In genomic region chr16:4722128-4722914, GRCm38 (mm10) we compare ENCODE assay signal across 9 mouse cellular contexts. TPM values are rescaled to one million over a fixed set of nuclear protein-coding genes. Genes with fewer than 3 reads are reported as not detected.
DNase-seq lines count a peak whose midpoint lies in the region; TF ChIP-seq lines count a peak whose summit lies in the region.
"Had no signal": no experiment of that assay in that cellular context is flagged by ENCODE, and none has a peak within 500 bp of the region (broad histone marks: within the 10 kb centered on the region; RNA-seq: fewer than 3 reads in every experiment).

No protein-coding gene starts in this region.

- H3K4me1 ChIP-seq in thymus, adult 2 months (replicated peaks; ENCODE audit: control insufficient read depth, insufficient read depth, low read length) = peaks cover 18% of the 10 kb centered on the region
- peaks cover 6% of the 10 kb centered on the region for H3K4me1 ChIP-seq in brown adipose tissue, adult 24 weeks (ENCODE audit: control insufficient read depth, insufficient read depth, insufficient read length, low read length)

- DNase-seq in thymus, adult 2 months = no peak
- no peak for DNase-seq in thymus, adult 18-20 months
- no peak for DNase-seq in adrenal gland, postnatal 10 days
- no peak for DNase-seq in neural tube, embryonic 10.5 days (ENCODE audit: extremely low spot score, low spot score)
- DNase-seq in layer of hippocampus, adult 9-10 months (ENCODE audit: low spot score) = no peak
- DNase-seq: cerebellum, adult 2 months had no signal

- H3K36me3 ChIP-seq in thymus, adult 2 months (ENCODE audit: control insufficient read depth, insufficient read depth, low read length) = no peaks in the 10 kb centered on the region
- H3K36me3 ChIP-seq in macrophage (ENCODE audit: inconsistent target) = no peaks in the 10 kb centered on the region
- H3K36me3 ChIP-seq: neural tube, embryonic 15.5 days had no signal

- H3K4me3 ChIP-seq in thymus, adult 2 months (ENCODE audit: control insufficient read depth, insufficient read depth, low read length) = no peak overlapping the region
- H3K4me3 ChIP-seq in brown adipose tissue, adult 24 weeks (ENCODE audit: insufficient read depth, low read depth, low read length) = no peak overlapping the region; the same call in 1 of the 2 replicates
- peak overlapping the region; percentile 19 for H3K4me3 ChIP-seq in macrophage (ENCODE audit: inconsistent target)
- H3K4me3 ChIP-seq: neural tube, embryonic 15.5 days had no signal

- H3K79me2 ChIP-seq in macrophage (ENCODE audit: inconsistent target) = peaks cover 26% of the 10 kb centered on the region

- no peaks in the 10 kb centered on the region for H3K27me3 ChIP-seq in thymus, adult 2 months (ENCODE audit: control insufficient read depth, insufficient read depth, low read length)
- H3K27me3 ChIP-seq: neural tube, embryonic 15.5 days had no signal

- peak overlapping the region; percentile 84 for H3K27ac ChIP-seq in thymus, adult 2 months (ENCODE audit: control insufficient read depth, insufficient read depth, low read length)
- H3K27ac ChIP-seq in brown adipose tissue, adult 24 weeks (replicated peaks; ENCODE audit: low read depth, low read length) = peak overlapping the region; percentile 67
- H3K27ac ChIP-seq in macrophage = peak overlapping the region; percentile 99
- H3K27ac ChIP-seq: neural tube, embryonic 15.5 days had no signal

- no peak for TF ChIP-seq POLR2A in thymus, adult 2 months (IDR thresholded peaks at IDR 0.05; ENCODE audit: control insufficient read depth, extremely low read depth, insufficient read depth, low read length, poor library complexity)

- 46% methylated on average over 7 of the region's 7 CpGs for WGBS in thymus, adult 2 months
- WGBS in macrophage (ENCODE audit: missing documents) = 10% methylated on average over 7 of the region's 7 CpGs

- TF ChIP-seq CTCF in thymus, adult 2 months (IDR thresholded peaks at IDR 0.05; ENCODE audit: borderline replicate concordance, control insufficient read depth, extremely low read depth, insufficient read depth, low read length, poor library complexity) = no peak

RNA-seq across cellular contexts. Expression of gene Nmral1, which starts 3.2 kb away (rescaled TPM):
- 25.6 and 27.2 TPM in 2 replicates for polyA plus RNA-seq in thymus, adult 2 months (2012; rRNA removed)
- polyA plus RNA-seq in brown adipose tissue, adult 24 weeks (2012; ENCODE audit: insufficient read depth, insufficient read length, missing spikeins) = 4.0 and 5.7 TPM in 2 replicates
- 10 to 100 TPM in 13 of 26 experiments, 1 to 10 TPM in 10, under 1 TPM in 1, not detected in 2; 0.58 to 29.1 (median 10.7) TPM for total RNA-seq in macrophage (2018; cell fraction: chromatin; rRNA removed)
- total RNA-seq in macrophage (2018; cell fraction: cytosol; rRNA removed) = 10 to 100 TPM in 19 of 26 experiments, 1 to 10 TPM in 7; 6.2 to 19.1 (median 11.3) TPM
- total RNA-seq in macrophage (2018; cell fraction: nucleus; rRNA removed) = 10 to 100 TPM in 11 of 26 experiments, 1 to 10 TPM in 15; 1.4 to 32.4 (median 9.0) TPM
- 6.3 to 20.4 TPM (median 15.6 TPM) in 3 replicates for polyA plus RNA-seq in macrophage (2018)
- 10 to 100 TPM; 11.6 to 14.4 TPM for total RNA-seq in adrenal gland, postnatal 10 days (2021)

RNA-seq across cellular contexts. Expression of gene Hmox2, which starts 3.8 kb away (rescaled TPM):
- polyA plus RNA-seq in thymus, adult 2 months (2012; rRNA removed) = 44.4 and 54.7 TPM in 2 replicates
- 74.8 and 95.3 TPM in 2 replicates for polyA plus RNA-seq in brown adipose tissue, adult 24 weeks (2012; ENCODE audit: insufficient read depth, insufficient read length, missing spikeins)
- total RNA-seq in macrophage (2018; cell fraction: chromatin; rRNA removed) = 10 to 100 TPM in 20 of 26 experiments, 1 to 10 TPM in 6; 4.2 to 71.2 (median 34.7) TPM
- 100 to 1,000 TPM; 118 to 323 (median 211) TPM for total RNA-seq in macrophage (2018; cell fraction: cytosol; rRNA removed)
- 100 to 1,000 TPM in 6 of 26 experiments, 10 to 100 TPM in 20; 22.3 to 134 (median 71.1) TPM for total RNA-seq in macrophage (2018; cell fraction: nucleus; rRNA removed)
- 195 to 303 TPM (median 234 TPM) in 3 replicates for polyA plus RNA-seq in macrophage (2018)
- 10 to 100 TPM; 93.5 to 97.5 TPM for total RNA-seq in adrenal gland, postnatal 10 days (2021)

RNA-seq across cellular contexts. Expression of gene Coro7, which starts 42.7 kb away (rescaled TPM):
- 391 and 423 TPM in 2 replicates for polyA plus RNA-seq in thymus, adult 2 months (2012; rRNA removed)
- 10.6 and 28.7 TPM in 2 replicates for polyA plus RNA-seq in brown adipose tissue, adult 24 weeks (2012; ENCODE audit: insufficient read depth, insufficient read length, missing spikeins)
- total RNA-seq in macrophage (2018; cell fraction: chromatin; rRNA removed) = 1,000 to 10,000 TPM in 1 of 26 experiments, 100 to 1,000 TPM in 25; 236 to 1,071 (median 603) TPM
- 100 to 1,000 TPM in 3 of 26 experiments, 10 to 100 TPM in 23; 52.7 to 124 (median 75.9) TPM for total RNA-seq in macrophage (2018; cell fraction: cytosol; rRNA removed)
- total RNA-seq in macrophage (2018; cell fraction: nucleus; rRNA removed) = 100 to 1,000 TPM; 163 to 452 (median 320) TPM
- polyA plus RNA-seq in macrophage (2018) = 53.4 to 137 TPM (median 97.8 TPM) in 3 replicates
- 10 to 100 TPM; 27.9 to 38.7 TPM for total RNA-seq in adrenal gland, postnatal 10 days (2021)
